ENCODE assay signal across 8 mouse cellular contexts in genomic region chr3:157717313-157717921, GRCm38 (mm10).
A peak's percentile ranks its signal among the peaks of the same experiment; 100 is the strongest.
DNase-seq lines count a peak whose midpoint lies in the region; ATAC-seq and TF ChIP-seq lines count a peak whose summit lies in the region.

No protein-coding gene starts in this region.

- H3K4me2 ChIP-seq in midbrain, embryonic 15.5 days: no peak overlapping the region

- WGBS in midbrain, embryonic 15.5 days: 21% methylated on average over 7 of the region's 7 CpGs

- no peaks in the 10 kb centered on the region for H3K27me3 ChIP-seq in midbrain, embryonic 15.5 days (replicated peaks)

- peak; percentile 37 for DNase-seq in ovary, postnatal 10 days (ENCODE audit: low spot score)
- DNase-seq in ovary, adult 18-20 months (ENCODE audit: low spot score): no peak
- DNase-seq in cerebellum, postnatal 14 days: peak; percentile 84 to 87
- peak; percentile 64 for DNase-seq in gastrocnemius, adult 2 months
- peak; percentile 60 for DNase-seq in kidney, adult 11 months
- DNase-seq in left cerebral cortex, postnatal 25 days (ENCODE audit: low spot score in 2 of 2): peak; percentile 71 to 79
- peak; percentile 18 to 32 for DNase-seq in spleen, postnatal 36 days (ENCODE audit: low spot score in 2 of 2)

- H3K27ac ChIP-seq in gastrocnemius, adult 2 months: no peak overlapping the region
- no peak overlapping the region for H3K27ac ChIP-seq in midbrain, embryonic 15.5 days

- no peaks in the 10 kb centered on the region for H3K36me3 ChIP-seq in midbrain, embryonic 15.5 days (replicated peaks)

- no peak overlapping the region for H3K9ac ChIP-seq in midbrain, embryonic 15.5 days

- peak; percentile 90 for TF ChIP-seq CTCF in gastrocnemius, adult 2 months (IDR thresholded peaks at IDR 0.05)

- no peaks in the 10 kb centered on the region for H3K4me1 ChIP-seq in midbrain, embryonic 15.5 days

- peak; percentile 81 for ATAC-seq in midbrain, embryonic 15.5 days (replicated peaks)

- no peak overlapping the region for H3K4me3 ChIP-seq in gastrocnemius, adult 2 months
- H3K4me3 ChIP-seq in midbrain, embryonic 15.5 days: no peak overlapping the region

- no peaks in the 10 kb centered on the region for H3K9me3 ChIP-seq in midbrain, embryonic 15.5 days

- intact Hi-C loops in gastrocnemius, adult 2 months (cut with DNase I): loop anchor here (2.0 kb wide), 1 partner anchor 153 kb away; no protein-coding TSS in a partner anchor
- intact Hi-C loops in left cerebral cortex, postnatal 25 days (cut with DNase I): loop anchor here (1.0 kb wide), 1 partner anchor 152 kb away; no protein-coding TSS in a partner anchor
